In the genomic region with DNA sequence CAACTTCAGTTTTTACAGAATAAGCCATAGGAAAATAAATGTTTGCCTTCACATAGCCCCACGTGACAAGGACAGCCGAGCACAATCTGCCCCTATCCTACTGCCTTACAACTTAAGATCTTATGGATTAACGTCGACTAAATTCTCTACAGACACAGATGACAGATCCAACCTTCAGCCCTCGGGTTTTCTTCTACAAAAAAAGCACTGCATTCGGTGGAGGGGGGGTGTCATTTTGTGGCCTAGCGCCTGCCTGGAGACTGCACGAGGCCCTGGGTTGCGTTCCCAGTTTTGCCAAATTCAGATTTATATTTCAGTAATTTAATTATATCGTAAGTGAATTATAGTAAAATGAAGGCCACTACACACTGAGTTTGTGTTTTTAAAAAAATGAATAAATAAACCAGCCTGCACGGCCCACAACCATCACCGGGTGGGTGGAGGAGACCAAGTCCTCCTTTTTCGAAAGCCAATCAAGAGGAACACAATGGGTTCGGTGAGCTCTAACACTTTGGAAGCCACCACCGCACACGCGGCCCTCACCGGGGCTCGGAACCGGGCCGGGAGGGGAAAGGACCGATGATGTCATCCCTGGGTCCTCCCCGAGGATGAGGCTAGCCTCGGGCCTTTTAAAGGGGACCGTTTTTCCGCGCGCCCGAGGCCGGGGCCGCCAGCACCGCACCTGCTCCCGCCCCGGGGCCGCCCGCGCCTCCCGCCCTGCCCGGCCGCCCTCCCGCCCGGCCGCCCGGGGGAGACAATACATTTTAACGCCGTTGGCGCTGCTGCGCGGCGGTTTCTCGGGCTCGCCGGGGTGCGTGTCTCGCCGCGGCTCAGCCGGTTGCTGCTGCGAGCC, we compare ENCODE assay signal across 8 mouse cellular contexts. TPM values are rescaled to one million over a fixed set of nuclear protein-coding genes. Genes with fewer than 3 reads are reported as not detected.
A peak's percentile ranks its signal among the peaks of the same experiment; 100 is the strongest.
DNase-seq lines count a peak whose midpoint lies in the region; ATAC-seq lines count a peak whose summit lies in the region.

No protein-coding gene starts in this region.

- peak overlapping the region; percentile 86 for H3K9ac ChIP-seq in intestine, embryonic 15.5 days

- no peaks in the 10 kb centered on the region; the same call in 1 of the 2 replicates for H3K4me1 ChIP-seq in intestine, embryonic 15.5 days (replicated peaks)
- peaks cover 61% of the 10 kb centered on the region for H3K4me1 ChIP-seq in megakaryocyte, embryonic 14.5 days

- DNase-seq in adrenal gland, adult 2 months: peak; percentile 80
- peak; percentile 54 for DNase-seq in embryo, embryonic 11 days
- peak; percentile 36 to 52 for DNase-seq in gastrocnemius, postnatal 4 days (ENCODE audit: low spot score in 2 of 2)
- DNase-seq in left cerebral cortex, postnatal 14 days (ENCODE audit: low spot score in 2 of 2): peak; percentile 41 to 50
- peak; percentile 43 for DNase-seq in right cerebral cortex, adult 18-20 months
- DNase-seq in urinary bladder, postnatal 25 days (ENCODE audit: low spot score): peak; percentile 33

- H3K9me3 ChIP-seq in intestine, embryonic 15.5 days: no peaks in the 10 kb centered on the region
- H3K9me3 ChIP-seq in megakaryocyte, embryonic 14.5 days: no peaks in the 10 kb centered on the region

- H3K36me3 ChIP-seq in intestine, embryonic 15.5 days: no peaks in the 10 kb centered on the region
- H3K36me3 ChIP-seq in megakaryocyte, embryonic 14.5 days (replicated peaks; ENCODE audit: low read length): no peaks in the 10 kb centered on the region

- WGBS in intestine, embryonic 15.5 days: under 1% methylated on average over 53 of the region's 59 CpGs

- intact Hi-C loops in left cerebral cortex, postnatal 14 days (cut with DNase I): no loop called here

- H3K27me3 ChIP-seq in intestine, embryonic 15.5 days (replicated peaks): no peaks in the 10 kb centered on the region
- no peaks in the 10 kb centered on the region for H3K27me3 ChIP-seq in megakaryocyte, embryonic 14.5 days (replicated peaks)

- H3K27ac ChIP-seq in intestine, embryonic 15.5 days: peak overlapping the region; percentile 87

- peak; percentile 91 for ATAC-seq in intestine, embryonic 15.5 days

- peak overlapping the region; percentile 75 for H3K4me3 ChIP-seq in intestine, embryonic 15.5 days (replicated peaks)
- peak overlapping the region; percentile 94 for H3K4me3 ChIP-seq in megakaryocyte, embryonic 14.5 days (replicated peaks)

- peak overlapping the region; percentile 77 for H3K4me2 ChIP-seq in intestine, embryonic 15.5 days (replicated peaks)

RNA-seq across cellular contexts. Expression of a gene that starts 0.6 kb away (rescaled TPM):
- total RNA-seq in adrenal gland, adult 2 months (2021): 10 to 100 TPM; 18.2 to 29.2 TPM
- polyA plus RNA-seq in adrenal gland, adult 2 months (2012; rRNA removed): 13.0 and 16.1 TPM in 2 replicates
- total RNA-seq in gastrocnemius, postnatal 4 days (2021): 10 to 100 TPM; 33.7 to 37.5 TPM
- 64.1 and 77.4 TPM in 2 replicates for polyA plus RNA-seq in intestine, embryonic 15.5 days (2015; fragmentation: Nextera tagmentation; extraction: Ambion mirVana)
- total RNA-seq in left cerebral cortex, postnatal 14 days (2021): 10 to 100 TPM; 96.5 to 98.4 TPM
- polyA plus RNA-seq in megakaryocyte, embryonic 14.5 days (2012; ENCODE audit: insufficient read depth, low replicate concordance): 5.3 and 9.5 TPM in 2 replicates

RNA-seq across cellular contexts. Expression of a gene that starts 13.6 kb away (rescaled TPM):
- not detected for total RNA-seq in adrenal gland, adult 2 months (2021)
- not detected in 2 replicates for polyA plus RNA-seq in adrenal gland, adult 2 months (2012; rRNA removed)
- not detected for total RNA-seq in gastrocnemius, postnatal 4 days (2021)
- polyA plus RNA-seq in intestine, embryonic 15.5 days (2015; fragmentation: Nextera tagmentation; extraction: Ambion mirVana): 0.21 TPM in 1 of 2 replicates, not detected in the other
- total RNA-seq in left cerebral cortex, postnatal 14 days (2021): 1 to 10 TPM; 5.5 to 8.1 TPM
- polyA plus RNA-seq in megakaryocyte, embryonic 14.5 days (2012; ENCODE audit: insufficient read depth, low replicate concordance): not detected in 2 replicates

RNA-seq across cellular contexts. Expression of a gene that starts 29.5 kb away (rescaled TPM):
- not detected for total RNA-seq in adrenal gland, adult 2 months (2021)
- not detected in 2 replicates for polyA plus RNA-seq in adrenal gland, adult 2 months (2012; rRNA removed)
- total RNA-seq in gastrocnemius, postnatal 4 days (2021): not detected
- not detected in 2 replicates for polyA plus RNA-seq in intestine, embryonic 15.5 days (2015; fragmentation: Nextera tagmentation; extraction: Ambion mirVana)
- under 1 TPM; 0.06 to 0.07 TPM for total RNA-seq in left cerebral cortex, postnatal 14 days (2021)
- not detected in 2 replicates for polyA plus RNA-seq in megakaryocyte, embryonic 14.5 days (2012; ENCODE audit: insufficient read depth, low replicate concordance)

RNA-seq across cellular contexts. Expression of a gene that starts 54.9 kb away (rescaled TPM):
- total RNA-seq in adrenal gland, adult 2 months (2021): not detected
- polyA plus RNA-seq in adrenal gland, adult 2 months (2012; rRNA removed): 0.07 TPM in 1 of 2 replicates, not detected in the other
- total RNA-seq in gastrocnemius, postnatal 4 days (2021): under 1 TPM; 0.32 to 0.49 TPM
- 1.4 and 2.1 TPM in 2 replicates for polyA plus RNA-seq in intestine, embryonic 15.5 days (2015; fragmentation: Nextera tagmentation; extraction: Ambion mirVana)
- under 1 TPM; 0.18 to 0.27 TPM for total RNA-seq in left cerebral cortex, postnatal 14 days (2021)
- 19.7 and 21.8 TPM in 2 replicates for polyA plus RNA-seq in megakaryocyte, embryonic 14.5 days (2012; ENCODE audit: insufficient read depth, low replicate concordance)

Comparison
In these comparisons a context has a peak if more than half of its experiments do, and no peak if none do; other contexts are left out.
1. Peak in every context shown above with its lines: DNase-seq, ATAC-seq, H3K4me3 ChIP-seq and H3K27ac ChIP-seq.
2. RNA of a gene that starts 13.6 kb away (total RNA-seq): 5.5 to 8.1 TPM in left cerebral cortex, postnatal 14 days; not detected in adrenal gland, adult 2 months and not detected in gastrocnemius, postnatal 4 days; every median in the first group is over 4 times any median in the second.